Mouse (Mus musculus) liver, embryonic 11.5 days (tissue): ENCODE data around the gene Fam151a. TPM values are rescaled to one million over a fixed set of nuclear protein-coding genes. Genes with fewer than 3 reads are reported as not detected.
"Not testable (repeated sequence)": the region's sequence is repeated elsewhere in the genome, so short reads cannot be mapped to it uniquely, and the experiment has no call there.

Experiments used
- ATAC-seq: fragments of 200-750 bp; cut with Nextera tagmentation; replicated peaks from 2 replicates; pipeline ENCODE4 v1.8.0; 2017; ENCODE audit warnings: moderate number of reproducible peaks, mild to moderate bottlenecking, moderate TSS enrichment, moderate library complexity; ENCODE audit not compliant: low FRiP score
- DNase-seq: peaks from one replicate; pipeline ENCODE4 v3.0.0-alpha.2; 2017; ENCODE audit warnings: low spot score
- H3K27ac ChIP-seq: fragments of 300-500 bp; sonication (generic); 2 replicates; pipeline ENCODE4 v1.5.1; 2014; ENCODE audit warnings: mild to moderate bottlenecking, low read depth, low read length, control low read depth
- H3K27me3 ChIP-seq: fragments of 300-500 bp; sonication (generic); replicated peaks from 2 replicates; pipeline ENCODE4 v1.6.1; 2014; ENCODE audit warnings: low read length, mixed read lengths; ENCODE audit not compliant: control insufficient read depth, insufficient read depth
- H3K36me3 ChIP-seq: fragments of 300-500 bp; sonication (generic); 2 replicates; pipeline ENCODE4 v1.6.1; 2014; ENCODE audit warnings: mild to moderate bottlenecking, low read length, moderate library complexity, mixed read lengths; ENCODE audit not compliant: control insufficient read depth, insufficient read depth
- H3K4me1 ChIP-seq: fragments of 300-500 bp; sonication (generic); replicated peaks from 2 replicates; pipeline ENCODE4 v1.6.1; 2014; ENCODE audit warnings: low read length, mixed read lengths; ENCODE audit not compliant: control insufficient read depth, insufficient read depth
- H3K4me2 ChIP-seq: fragments of 300-500 bp; sonication (generic); 2 replicates; pipeline ENCODE4 v1.6.1; 2014; ENCODE audit warnings: mild to moderate bottlenecking, control low read depth, moderate library complexity
- H3K4me3 ChIP-seq: fragments of 300-500 bp; sonication (generic); 2 replicates; pipeline ENCODE4 v1.5.1; 2014; ENCODE audit warnings: low read depth, low read length, control low read depth
- H3K9ac ChIP-seq: fragments of 300-500 bp; sonication (generic); 2 replicates; pipeline ENCODE4 v1.6.1; 2014; ENCODE audit warnings: low read depth, low read length, control low read depth
- H3K9me3 ChIP-seq: fragments of 300-500 bp; sonication (generic); 2 replicates; pipeline ENCODE4 v1.6.1; 2016; ENCODE audit warnings: low read length, inconsistent platforms, mixed read lengths; ENCODE audit not compliant: control insufficient read depth
- WGBS: fragments of 180-500 bp; shearing (Covaris S2); extraction: QIAGEN DNeasy Blood & Tissue Kit; methylation state at CpG from one replicate; pipeline ENCODE4 v1.1.7; 2014; 5-methylcytosine and 5-hydroxymethylcytosine counted together
- polyA plus RNA-seq: library from polyadenylated mRNA; unstranded; fragments of >200 nt; fragmentation: Nextera tagmentation; extraction: Ambion mirVana; gene quantifications from 2 replicates; pipeline ENCODE4 v1.2.1, GENCODE M21; 2014

Gene Fam151a
- polyA plus RNA-seq, 1 experiment from 2014 or later: 0.11 TPM

DNA sequence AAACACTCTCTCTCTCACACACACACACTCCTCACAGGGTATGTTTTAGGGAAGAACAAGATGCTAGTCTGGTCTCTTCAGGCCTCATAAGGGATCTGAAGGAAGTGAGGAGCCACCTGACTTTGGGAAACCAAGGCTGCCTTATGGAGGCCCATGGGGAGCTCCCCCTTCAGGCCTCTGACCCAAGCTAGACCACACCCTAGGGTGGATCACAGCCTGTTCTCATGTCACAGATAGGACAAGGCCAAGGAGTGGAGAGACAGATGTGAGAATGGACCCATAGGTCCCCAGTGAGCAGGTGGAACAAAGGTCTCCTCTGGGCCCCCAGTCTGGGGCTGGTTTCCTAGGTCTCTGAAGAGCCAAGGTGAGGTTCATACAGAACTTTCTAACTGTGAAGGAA lies 58.6 kb downstream of the Fam151a start:
- Histone ChIP-seq H3K9ac (0 out of 2 replicates have a peak overlapping the region, but pooled peaks have one; percentile 34), H3K4me3 (no peak overlapping the region), H3K4me2 (peak overlapping the region; percentile 34), H3K4me1 (peaks cover 55% of the 10 kb centered on the region), H3K27ac (peak overlapping the region; percentile 32; the same call in 1 of the 2 replicates), H3K36me3 (no peaks in the 10 kb centered on the region), H3K9me3 (no peaks in the 10 kb centered on the region), H3K27me3 (no peaks in the 10 kb centered on the region)
- DNase-seq (no peak), ATAC-seq (peak; percentile 89)

DNA sequence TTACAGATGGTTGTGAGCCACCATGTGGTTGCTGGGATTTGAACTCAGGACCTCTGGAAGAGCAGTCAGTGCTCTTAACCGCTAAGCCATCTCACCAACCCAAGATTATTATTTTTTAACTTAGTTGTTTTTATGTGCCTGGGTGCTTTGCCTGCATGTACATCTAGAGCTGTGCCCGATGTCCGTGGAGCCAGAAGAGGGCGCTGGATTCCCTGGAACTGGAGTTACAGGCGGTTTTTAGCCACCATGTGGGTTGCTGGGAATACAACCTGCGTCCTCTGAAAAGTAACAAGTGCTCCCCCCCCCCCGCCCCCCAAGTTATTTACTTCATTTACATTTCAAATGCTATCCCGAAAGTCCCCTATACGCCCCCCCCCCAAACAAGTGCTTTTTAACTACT lies 60.1 kb downstream of the Fam151a start:
- 91% methylated on average over 9 of the region's 9 CpGs for WGBS
- H3K4me1 ChIP-seq: peaks cover 40% of the 10 kb centered on the region
- not testable (repeated sequence) for H3K4me2 ChIP-seq, H3K9ac ChIP-seq, H3K36me3 ChIP-seq, ATAC-seq, H3K4me3 ChIP-seq, DNase-seq, H3K27me3 ChIP-seq, H3K9me3 ChIP-seq, H3K27ac ChIP-seq

DNA sequence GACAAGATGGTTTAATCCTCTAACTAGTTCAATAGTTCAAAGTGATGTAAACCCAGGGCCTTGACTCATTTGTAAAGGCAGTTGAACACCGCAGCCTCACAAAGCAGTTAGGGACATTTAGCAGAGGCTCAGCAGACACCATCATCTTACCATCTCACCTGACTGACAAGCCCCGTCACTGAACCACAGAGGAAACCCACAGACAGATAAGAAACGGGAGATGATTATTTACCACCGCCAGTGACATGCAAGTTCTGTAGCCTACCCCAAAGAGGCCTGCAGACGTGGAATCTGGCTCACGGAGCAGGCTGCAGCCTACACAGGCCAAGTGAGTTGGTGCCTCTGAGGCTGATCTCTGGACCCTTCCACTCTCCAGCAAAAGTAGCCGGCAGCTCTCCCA lies 60.6 kb downstream of the Fam151a start:
- no peak overlapping the region for H3K4me2 ChIP-seq
- no peaks in the 10 kb centered on the region for H3K36me3 ChIP-seq
- peaks cover 40% of the 10 kb centered on the region for H3K4me1 ChIP-seq
- H3K4me3 ChIP-seq: no peak overlapping the region
- no peaks in the 10 kb centered on the region for H3K9me3 ChIP-seq
- no peak overlapping the region for H3K9ac ChIP-seq
- ATAC-seq (peak; percentile 44), DNase-seq (no peak)
- H3K27ac ChIP-seq: no peak overlapping the region
- 33% methylated on average over 7 of the region's 7 CpGs for WGBS
- H3K27me3 ChIP-seq: no peaks in the 10 kb centered on the region

DNA sequence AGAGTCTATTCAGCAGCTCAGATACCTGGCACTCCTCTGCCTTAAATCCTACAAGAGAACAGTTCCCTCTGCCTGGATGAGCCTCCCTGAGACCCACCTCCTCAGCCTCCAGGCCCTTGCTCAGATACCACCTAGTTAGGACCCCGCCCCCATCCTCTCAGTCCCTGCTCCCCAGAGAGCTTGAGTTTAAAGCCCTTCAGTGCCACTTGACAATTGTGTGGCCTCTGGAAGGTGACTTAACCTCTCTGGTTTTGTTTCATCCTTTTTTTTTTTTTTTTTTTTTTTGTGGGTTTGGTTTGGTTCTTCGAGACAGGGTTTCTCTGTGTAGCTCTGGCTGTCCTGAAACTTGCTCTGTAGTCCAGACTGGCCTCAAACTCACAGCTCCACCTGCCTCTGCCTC lies 61.6 kb downstream of the Fam151a start:
- Histone ChIP-seq H3K4me2 (no peak overlapping the region), H3K36me3 (no peaks in the 10 kb centered on the region), H3K27me3 (no peaks in the 10 kb centered on the region), H3K9ac (no peak overlapping the region), H3K4me1 (peaks cover 47% of the 10 kb centered on the region), H3K4me3 (no peak overlapping the region), H3K27ac (no peak overlapping the region), H3K9me3 (no peaks in the 10 kb centered on the region)
- DNase-seq: no peak
- WGBS: 82% methylated on average over 2 of the region's 2 CpGs
- ATAC-seq: no peak

Other genes with a start within 250 kb of the Fam151a start
- gene Bsnd, start 241.6 kb upstream of the Fam151a start, polyA plus RNA-seq: not detected in 2 replicates
- 22.9 and 23.0 TPM in 2 replicates for gene Dhcr24, start 172.9 kb upstream of the Fam151a start, polyA plus RNA-seq
- 0.30 and 0.52 TPM in 2 replicates for gene Lexm, start 116.6 kb upstream of the Fam151a start, polyA plus RNA-seq
- 0.12 TPM in 2 replicates for gene Ttc22, start 111.5 kb upstream of the Fam151a start, polyA plus RNA-seq
- gene Pars2, start 82.8 kb upstream of the Fam151a start, polyA plus RNA-seq: 11.5 and 11.7 TPM in 2 replicates
- 72.3 and 74.8 TPM in 2 replicates for gene Ttc4, start 54.9 kb upstream of the Fam151a start, polyA plus RNA-seq
- 0.22 TPM in 2 replicates for gene Mroh7, start 3.0 kb upstream of the Fam151a start, polyA plus RNA-seq
- 2.9 and 3.9 TPM in 2 replicates for gene Acot11, start 71.1 kb downstream of the Fam151a start, polyA plus RNA-seq
- 71.1 and 89.0 TPM in 2 replicates for gene Ssbp3, start 176.8 kb downstream of the Fam151a start, polyA plus RNA-seq